Mouse (Mus musculus) cortical plate, adult 2 months (tissue): ENCODE data around the gene Mex3b.

Source experiments
- CTCF ChIP-seq: fragments of 200-500 bp; IDR thresholded peaks from 2 replicates; pipeline ENCODE4 v1.5.1; 2011; ENCODE audit warnings: mild to moderate bottlenecking, control low read depth, low read length; ENCODE audit not compliant: insufficient read depth; ENCODE audit errors: extremely low read depth
- POLR2A ChIP-seq: fragments of 200-500 bp; IDR thresholded peaks from 2 replicates; pipeline ENCODE4 v1.6.1; 2011; ENCODE audit warnings: mild to moderate bottlenecking, low read length, control low read depth; ENCODE audit not compliant: insufficient read depth; ENCODE audit errors: extremely low read depth

- peak; percentile 52; the same call in 1 of the 2 replicates for TF ChIP-seq POLR2A
- TF ChIP-seq CTCF = peak; percentile 44; the same call in 1 of the 2 replicates
These were observed 1.2 kb upstream of the Mex3b start for GRCm38 (mm10) chr7:82865834-82866485.
